Mouse (Mus musculus) left cerebral cortex, postnatal 25 days (tissue): ENCODE measurements around the gene Gm8797. TPM values are rescaled to one million over a fixed set of nuclear protein-coding genes. Genes with fewer than 3 reads are reported as not detected.
"Not testable (repeated sequence)": the region's sequence is repeated elsewhere in the genome, so short reads cannot be mapped to it uniquely, and the experiment has no call there.

ENCODE experiments used
- DNase-seq, 2 experiments: peaks; one replicate each; pipeline ENCODE4 v3.0.0; 2022; ENCODE audit warnings: low spot score in 2 of 2, mixed read lengths in 1 of 2
- intact Hi-C: fragments of 180-260 bp; cut with DNase I; formaldehyde crosslinking; loops from one replicate; pipeline ENCODE4 v1.15.1; 2025
- total RNA-seq, 2 experiments: library from RNA; stranded (reverse); gene quantifications; 2 replicates each; pipeline ENCODE4 v1.2.3; 2021

Gene Gm8797
- 10 to 100 TPM; 14.9 to 16.1 TPM for total RNA-seq

DNA sequence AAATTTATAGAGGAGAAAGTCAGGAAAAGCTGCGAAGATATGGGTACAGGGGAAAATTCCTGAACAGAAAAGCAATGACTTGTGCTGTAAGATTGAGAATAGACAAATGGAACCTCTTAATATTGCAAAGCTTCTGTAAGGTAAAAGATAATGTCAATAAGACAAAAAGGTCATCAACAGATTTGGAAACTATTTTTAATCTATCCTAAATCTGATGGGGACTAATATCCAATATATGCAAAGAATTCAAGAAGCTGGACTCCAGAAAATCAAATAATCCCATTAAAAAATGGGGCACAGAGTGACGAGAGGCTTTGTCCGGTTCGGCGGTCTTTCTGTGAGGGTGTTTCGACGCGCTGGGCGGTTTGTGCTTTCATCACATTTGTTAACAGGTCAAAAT is at the start of gene Gm8797:
Gm8797 (plus strand) TSS at position 301 of the 400 bp plus-strand sequence.
- intact Hi-C loops, DNase-seq: not testable (repeated sequence)

DNA sequence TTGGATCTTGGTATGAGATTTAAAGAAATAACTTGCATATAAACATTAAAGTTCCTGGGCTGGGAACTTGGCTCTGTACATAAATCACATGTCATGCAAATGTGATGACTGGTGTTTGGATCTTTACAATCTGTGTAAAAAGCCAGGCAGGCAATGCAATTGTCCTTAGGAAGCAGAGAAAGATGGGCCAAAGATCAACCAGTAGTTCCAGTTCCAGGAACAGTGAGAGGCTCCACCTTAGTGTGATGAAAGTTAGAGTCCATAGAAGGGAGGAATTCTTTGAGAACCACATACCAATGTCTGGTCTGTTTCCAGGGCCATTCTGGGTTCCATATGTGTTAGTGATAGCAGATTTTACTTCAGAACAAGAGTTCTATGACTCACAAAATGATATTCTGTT is 36.1 kb upstream of the Gm8797 start:
- intact Hi-C loops = no loop called here

DNA sequence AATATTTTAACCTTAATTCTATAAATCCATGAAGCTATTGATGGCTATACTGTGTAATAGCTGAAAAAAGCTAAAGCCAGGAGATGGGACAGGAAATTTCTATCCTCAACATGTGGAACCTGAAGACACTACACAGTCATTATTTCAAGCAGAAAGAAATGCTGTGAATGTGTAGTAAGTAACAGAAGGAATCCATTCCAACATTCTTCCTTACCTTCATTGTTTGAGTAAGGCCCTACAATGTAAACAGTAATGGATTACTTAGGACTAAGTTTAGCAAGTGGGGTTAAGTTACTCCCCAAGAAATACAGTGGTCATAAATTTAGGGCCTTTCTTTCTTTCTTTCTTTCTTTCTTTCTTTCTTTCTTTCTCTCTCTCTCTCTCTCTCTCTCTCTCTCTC is 17.7 kb upstream of the Gm8797 start:
- DNase-seq = no peak
- intact Hi-C loops = no loop called here

More for the DNA sequence above, 36.1 kb upstream of the Gm8797 start:
- no peak for DNase-seq

DNA sequence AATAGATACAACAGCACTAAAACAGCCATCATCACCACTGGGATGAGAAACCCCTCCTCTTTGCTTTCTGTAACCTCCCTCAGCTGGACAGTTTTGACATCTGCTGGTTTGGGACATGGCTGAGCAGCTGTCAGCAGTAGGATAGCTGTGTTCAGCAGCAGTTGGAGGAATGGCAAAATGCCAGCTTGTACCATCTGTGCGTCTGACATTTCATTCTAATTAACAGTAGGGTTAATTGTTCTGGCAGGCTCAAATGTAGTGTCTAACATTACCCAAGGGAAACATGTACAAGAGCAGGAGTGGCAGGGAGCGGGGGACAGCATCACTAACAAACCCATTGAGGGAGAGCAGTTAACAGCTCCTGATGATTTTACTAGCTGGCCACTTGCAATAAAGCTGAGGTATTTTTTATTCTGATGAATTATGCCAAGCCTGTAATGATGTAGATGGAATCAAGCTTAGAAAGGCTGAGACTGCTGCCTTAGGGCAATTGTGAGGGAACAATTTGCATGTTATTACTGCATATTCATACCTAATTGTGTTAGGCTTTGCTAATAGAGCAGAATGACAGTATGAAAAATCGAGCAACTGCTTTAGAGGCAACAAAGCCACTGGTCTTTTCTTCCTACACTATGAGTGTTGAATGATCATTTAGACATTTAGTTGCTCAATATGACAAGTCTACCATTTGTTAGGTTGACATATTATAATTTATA is 4.3 kb downstream of the Gm8797 start:
- DNase-seq = peak; percentile 28 to 34
- intact Hi-C loops = no loop called here

DNA sequence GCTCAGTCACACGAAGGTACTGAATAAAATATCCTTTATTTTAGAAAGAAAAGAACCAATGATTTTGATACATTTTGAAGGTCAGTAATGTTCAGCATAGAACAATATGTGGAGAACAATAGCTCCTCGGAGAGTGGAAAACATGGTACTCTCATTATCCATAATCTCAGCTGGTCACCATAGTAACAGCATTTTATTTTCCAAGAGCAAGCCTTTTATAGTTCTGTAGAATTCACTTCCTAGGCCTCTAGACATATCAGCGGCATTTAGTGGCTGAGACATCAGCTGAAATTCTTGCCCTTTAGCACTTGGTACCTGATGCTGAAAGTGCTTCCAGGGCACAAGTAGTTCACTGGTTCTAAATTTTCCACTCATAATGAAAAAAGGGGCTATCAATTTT is 15.7 kb downstream of the Gm8797 start:
- intact Hi-C loops = no loop called here
- DNase-seq = no peak

DNA sequence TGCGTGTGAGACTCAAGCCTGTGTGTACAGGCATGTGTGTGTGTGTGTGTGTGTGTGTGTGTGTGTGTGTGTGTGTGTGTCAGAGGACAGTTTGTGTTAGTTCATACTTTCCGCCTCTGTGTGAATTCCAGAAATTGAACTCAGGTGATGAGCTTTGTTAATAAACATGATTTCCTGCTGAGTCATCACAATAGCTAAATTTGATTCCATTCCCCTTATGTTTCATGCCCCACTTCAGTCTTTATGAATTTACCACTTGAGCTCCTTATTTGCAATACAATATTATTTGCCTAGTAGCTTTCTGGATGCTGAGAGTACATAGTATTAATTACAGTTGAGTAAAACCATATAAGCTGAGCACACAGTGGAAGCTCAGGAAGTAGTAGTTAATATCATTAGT is 26.3 kb downstream of the Gm8797 start:
- DNase-seq = no peak

More for the DNA sequence above, 26.3 kb downstream of the Gm8797 start:
- intact Hi-C loops = no loop called here
